Mouse (Mus musculus) midbrain, postnatal 0 days (tissue): ENCODE measurements around the gene Gorasp1. TPM values are rescaled to one million over a fixed set of nuclear protein-coding genes. Genes with fewer than 3 reads are reported as not detected.

Experiments used
- ATAC-seq: fragments of 200-750 bp; cut with Nextera tagmentation; 2 replicates; pipeline ENCODE4 v1.8.0; 2017; ENCODE audit warnings: moderate number of reproducible peaks, mild to moderate bottlenecking, moderate TSS enrichment, moderate library complexity; ENCODE audit not compliant: low FRiP score
- DNase-seq: peaks from one replicate; pipeline ENCODE4 v3.0.0-alpha.2; 2015; ENCODE audit warnings: low spot score
- H3K27ac ChIP-seq: fragments of 300-500 bp; sonication (generic); 2 replicates; pipeline ENCODE4 v1.5.1; 2014; ENCODE audit warnings: low read depth, mild to moderate bottlenecking, low read length, mixed read lengths
- H3K27me3 ChIP-seq: fragments of 300-500 bp; sonication (generic); 2 replicates; pipeline ENCODE4 v1.6.1; 2014; ENCODE audit warnings: low read length, control low read depth, mixed read lengths; ENCODE audit not compliant: insufficient read depth
- H3K36me3 ChIP-seq: fragments of 300-500 bp; sonication (generic); 2 replicates; pipeline ENCODE4 v1.6.1; 2014; ENCODE audit warnings: low read length, control low read depth, mixed read lengths; ENCODE audit not compliant: insufficient read depth
- H3K4me1 ChIP-seq: fragments of 300-500 bp; sonication (generic); 2 replicates; pipeline ENCODE4 v1.6.1; 2014; ENCODE audit warnings: mild to moderate bottlenecking, control low read depth, antibody characterized with exemption, low read length, mixed read lengths; ENCODE audit not compliant: insufficient read depth
- H3K4me2 ChIP-seq: fragments of 300-500 bp; sonication (generic); 2 replicates; pipeline ENCODE4 v1.6.1; 2014; ENCODE audit warnings: low read depth, mild to moderate bottlenecking, low read length, mixed read lengths; ENCODE audit not compliant: poor library complexity, severe bottlenecking
- H3K4me3 ChIP-seq: fragments of 300-500 bp; sonication (generic); 2 replicates; pipeline ENCODE4 v1.5.1; 2014; ENCODE audit warnings: low read depth, mild to moderate bottlenecking, low read length, moderate library complexity
- H3K9ac ChIP-seq: fragments of 300-500 bp; sonication (generic); replicated peaks from 2 replicates; pipeline ENCODE4 v1.6.1; 2014; ENCODE audit warnings: mild to moderate bottlenecking, low read length, moderate library complexity, mixed read lengths; ENCODE audit not compliant: poor library complexity, severe bottlenecking
- H3K9me3 ChIP-seq: fragments of 300-500 bp; sonication (generic); 2 replicates; pipeline ENCODE4 v1.6.1; 2016; ENCODE audit warnings: low read length, control low read depth
- CTCF ChIP-seq: IDR thresholded peaks from 2 replicates; pipeline ENCODE4 v1.5.1; 2016; ENCODE audit warnings: antibody characterized with exemption, mild to moderate bottlenecking
- WGBS: fragments of 180-500 bp; shearing (Covaris S2); extraction: QIAGEN DNeasy Blood & Tissue Kit; methylation state at CpG from one replicate; pipeline ENCODE4 v1.1.7; 2014; 5-methylcytosine and 5-hydroxymethylcytosine counted together
- polyA plus RNA-seq: library from polyadenylated mRNA; unstranded; fragments of >200 nt; fragmentation: Nextera tagmentation; extraction: Ambion mirVana; gene quantifications from 2 replicates; pipeline ENCODE4 v1.2.1, GENCODE M21; 2015
- total RNA-seq: library from RNA; depleted of rRNA; stranded (reverse); fragments of >200 nt; gene quantifications from 2 replicates; pipeline ENCODE4 v1.2.3, GENCODE M21; 2014

Gene Gorasp1
- total and polyA plus RNA-seq, 2 experiments from 2014 or later, result 19.0 to 26.2 TPM

DNA sequence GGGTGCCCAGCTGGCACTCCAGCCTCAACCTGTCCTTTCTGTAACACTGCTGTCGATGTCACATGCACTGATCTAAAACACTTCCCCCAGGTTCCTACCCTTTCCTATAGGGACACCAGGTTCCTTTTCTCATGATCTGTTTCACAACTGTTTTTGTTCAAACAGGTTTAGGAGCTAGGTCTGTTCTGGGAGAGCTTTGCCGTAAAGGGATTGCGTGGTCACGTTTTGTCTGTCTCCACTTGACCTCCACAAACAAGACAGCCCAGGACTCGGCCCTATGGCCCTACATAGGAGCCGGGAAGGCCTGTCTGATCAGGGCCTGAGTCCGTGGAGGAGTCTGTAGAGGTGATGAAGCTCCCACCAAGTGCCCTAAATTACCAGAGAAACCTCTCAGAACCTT, 32.4 kb upstream of the Gorasp1 start:
- WGBS, result 86% methylated on average over 7 of the region's 7 CpGs
- no peak overlapping the region for H3K9ac ChIP-seq
- H3K4me1 ChIP-seq, result no peaks in the 10 kb centered on the region
- H3K9me3 ChIP-seq, result no peaks in the 10 kb centered on the region
- ATAC-seq, result no peak
- no peak for TF ChIP-seq CTCF
- no peak overlapping the region for H3K27ac ChIP-seq
- no peak overlapping the region for H3K4me2 ChIP-seq
- no peak for DNase-seq
- H3K4me3 ChIP-seq, result no peak overlapping the region
- H3K27me3 ChIP-seq, result no peaks in the 10 kb centered on the region
- peaks cover 3% of the 10 kb centered on the region; the same call in 1 of the 2 replicates for H3K36me3 ChIP-seq

DNA sequence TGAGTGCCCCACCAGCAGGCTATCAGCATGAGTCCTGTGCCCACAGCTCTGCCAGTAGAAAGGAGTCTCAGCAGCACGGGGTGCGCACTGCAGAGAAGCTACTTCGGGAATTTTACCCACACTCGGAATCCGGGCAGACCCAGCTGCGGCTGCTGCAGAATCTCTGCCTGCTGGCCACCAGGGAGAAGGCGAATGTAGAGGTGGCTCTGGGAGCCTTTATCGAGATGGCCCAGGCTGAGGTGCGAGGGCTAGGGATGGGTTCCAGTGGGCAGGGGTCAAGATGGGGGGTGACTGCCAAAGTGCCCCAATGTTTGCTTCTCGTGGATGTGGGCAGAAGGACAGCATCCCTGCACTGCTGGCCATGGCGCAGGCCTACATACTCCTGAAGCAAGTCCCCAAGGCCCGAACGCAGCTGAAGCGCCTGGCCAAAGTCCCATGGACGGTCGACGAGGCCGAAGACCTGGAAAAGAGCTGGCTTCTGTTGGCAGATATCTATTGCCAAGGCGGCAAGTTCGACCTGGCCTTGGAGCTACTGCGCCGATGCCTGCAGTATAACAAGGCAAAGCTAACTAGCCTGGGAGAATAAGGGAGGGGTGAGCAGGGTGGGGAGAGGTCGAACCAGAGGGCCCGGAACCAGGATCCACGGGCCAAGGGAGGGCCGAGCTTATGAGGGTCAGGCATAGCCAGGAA, 29.0 kb upstream of the Gorasp1 start:
- H3K4me2 ChIP-seq, result no peak overlapping the region
- H3K9me3 ChIP-seq, result no peaks in the 10 kb centered on the region
- H3K4me3 ChIP-seq, result no peak overlapping the region
- H3K36me3 ChIP-seq, result no peaks in the 10 kb centered on the region
- DNase-seq, result no peak
- no peak overlapping the region for H3K9ac ChIP-seq
- ATAC-seq, result no peak
- WGBS, result 87% methylated on average over 26 of the region's 26 CpGs
- H3K27me3 ChIP-seq, result no peaks in the 10 kb centered on the region
- TF ChIP-seq CTCF, result no peak
- no peak overlapping the region for H3K27ac ChIP-seq
- H3K4me1 ChIP-seq, result no peaks in the 10 kb centered on the region

DNA sequence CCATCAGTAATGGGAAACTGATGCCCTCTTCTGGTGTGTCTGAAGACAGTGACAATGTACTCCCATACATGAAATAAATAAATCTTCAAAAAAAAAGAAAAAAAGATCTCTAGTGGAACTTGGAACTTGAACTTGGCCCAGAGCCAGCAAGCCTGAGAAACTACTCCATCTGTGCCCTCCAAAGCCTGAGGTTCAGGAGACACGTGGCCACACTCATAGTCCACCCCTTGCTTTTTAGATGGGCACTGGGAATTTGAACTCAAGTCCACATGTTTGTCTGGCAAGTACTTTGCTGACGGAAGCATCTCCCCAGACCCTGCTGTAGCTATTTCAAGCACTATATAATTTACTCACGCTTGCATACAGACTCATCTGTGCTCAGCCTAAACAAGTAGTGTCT, 27.8 kb upstream of the Gorasp1 start:
- no peaks in the 10 kb centered on the region for H3K27me3 ChIP-seq

DNA sequence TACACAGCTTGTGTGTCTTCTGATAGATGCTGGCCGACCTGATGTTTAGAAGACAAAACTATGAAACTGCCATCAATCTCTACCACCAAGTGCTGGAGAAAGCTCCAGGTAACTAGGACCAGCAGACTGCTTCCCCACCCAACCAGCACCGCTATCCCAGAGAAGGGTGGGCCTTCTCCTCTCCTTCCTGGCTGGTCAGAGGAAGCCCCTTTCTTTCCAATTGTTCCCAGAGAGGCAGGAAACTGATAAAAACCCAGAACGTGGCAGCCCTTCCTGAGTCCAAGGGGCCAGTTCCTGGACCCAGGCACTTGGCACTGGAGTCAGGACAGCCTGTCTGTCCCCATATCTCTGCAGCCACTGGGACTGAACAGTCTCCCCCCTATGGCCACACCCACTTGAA, 26.8 kb upstream of the Gorasp1 start:
- Histone ChIP-seq H3K9ac (no peak overlapping the region), H3K4me1 (no peaks in the 10 kb centered on the region), H3K27ac (no peak overlapping the region), H3K9me3 (no peaks in the 10 kb centered on the region), H3K4me3 (no peak overlapping the region), H3K27me3 (no peaks in the 10 kb centered on the region), H3K36me3 (no peaks in the 10 kb centered on the region), H3K4me2 (no peak overlapping the region)
- DNase-seq (no peak), ATAC-seq (no peak)
- WGBS, result 85% methylated on average over 3 of the region's 3 CpGs
- TF ChIP-seq CTCF, result no peak

More for the DNA sequence above, 27.8 kb upstream of the Gorasp1 start:
- no peak overlapping the region for H3K9ac ChIP-seq
- 74% methylated on average over 3 of the region's 3 CpGs for WGBS
- H3K4me1 ChIP-seq, result no peaks in the 10 kb centered on the region
- no peak for ATAC-seq
- H3K36me3 ChIP-seq, result no peaks in the 10 kb centered on the region
- H3K27ac ChIP-seq, result no peak overlapping the region
- no peaks in the 10 kb centered on the region for H3K9me3 ChIP-seq
- H3K4me2 ChIP-seq, result no peak overlapping the region
- DNase-seq, result no peak
- TF ChIP-seq CTCF, result no peak
- H3K4me3 ChIP-seq, result no peak overlapping the region

DNA sequence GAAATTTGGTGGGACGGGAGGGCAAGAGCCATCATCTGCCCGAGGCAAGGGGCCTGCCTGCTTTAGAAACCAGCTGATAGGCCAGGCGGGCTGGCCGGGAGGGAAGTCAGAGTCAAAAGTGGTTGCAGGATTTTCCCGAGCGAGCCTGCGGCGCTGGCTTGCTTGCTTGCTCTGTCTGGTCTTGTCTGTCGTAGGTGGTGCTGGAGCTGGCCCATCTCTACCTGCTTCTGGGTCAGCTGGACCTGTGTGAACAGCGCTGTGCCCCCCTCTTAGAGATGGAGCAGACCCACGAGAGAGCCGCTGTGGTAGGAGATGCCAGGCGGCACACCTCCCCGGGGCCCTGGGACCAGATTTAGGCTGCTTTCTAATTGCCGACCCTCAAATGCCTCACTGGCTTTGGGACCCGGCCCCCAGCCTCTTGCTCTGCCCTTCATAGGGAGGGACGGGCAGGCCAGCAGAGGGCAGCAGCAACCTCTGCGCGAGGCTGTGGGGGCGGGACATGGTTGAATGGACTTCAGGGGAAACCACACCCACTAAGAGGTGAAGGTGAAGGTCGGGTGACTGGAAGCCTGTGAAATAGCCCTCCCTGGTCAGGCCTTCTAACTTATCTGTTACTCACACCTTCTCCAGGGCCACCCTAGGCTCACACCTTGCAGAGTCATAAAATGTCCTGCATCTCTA, 25.8 kb upstream of the Gorasp1 start:
- TF ChIP-seq CTCF, result peak; percentile 77
- no peaks in the 10 kb centered on the region for H3K36me3 ChIP-seq
- H3K9me3 ChIP-seq, result no peaks in the 10 kb centered on the region
- WGBS, result 18% methylated on average over 21 of the region's 21 CpGs
- H3K27me3 ChIP-seq, result no peaks in the 10 kb centered on the region
- H3K4me3 ChIP-seq, result no peak overlapping the region
- ATAC-seq, result no peak
- DNase-seq, result peak; percentile 51
- H3K9ac ChIP-seq, result no peak overlapping the region
- H3K4me1 ChIP-seq, result no peaks in the 10 kb centered on the region
- H3K4me2 ChIP-seq, result no peak overlapping the region
- no peak overlapping the region for H3K27ac ChIP-seq

DNA sequence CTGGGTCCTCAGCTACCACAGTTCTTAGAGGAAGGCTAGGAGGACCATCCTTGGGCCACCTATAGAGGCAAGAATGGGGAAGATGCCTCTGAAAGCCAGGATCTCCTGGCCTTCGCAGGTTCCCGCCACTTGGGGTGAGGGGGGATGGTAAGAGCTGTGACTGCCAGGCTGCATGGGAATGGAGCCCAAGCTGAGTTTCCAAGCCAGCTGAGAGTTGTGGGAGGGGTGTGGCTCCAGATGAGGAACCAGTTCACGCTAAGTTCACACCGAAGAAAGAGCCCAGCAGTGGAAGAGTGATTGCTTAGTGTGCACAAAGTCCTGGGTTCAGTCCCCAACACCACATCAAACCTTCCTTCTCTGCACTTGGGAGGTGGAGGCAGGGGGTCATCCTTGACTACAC, 24.9 kb upstream of the Gorasp1 start:
- no peak overlapping the region for H3K27ac ChIP-seq
- no peak overlapping the region for H3K9ac ChIP-seq
- H3K27me3 ChIP-seq, result no peaks in the 10 kb centered on the region
- no peak overlapping the region for H3K4me3 ChIP-seq
- 86% methylated on average over 4 of the region's 4 CpGs for WGBS
- no peaks in the 10 kb centered on the region for H3K9me3 ChIP-seq
- ATAC-seq (no peak), DNase-seq (no peak)
- no peak for TF ChIP-seq CTCF
- no peaks in the 10 kb centered on the region for H3K36me3 ChIP-seq
- H3K4me1 ChIP-seq, result no peaks in the 10 kb centered on the region
- H3K4me2 ChIP-seq, result no peak overlapping the region
